Mouse (Mus musculus) lung, adult 10 weeks (tissue): ENCODE data around the gene Dbndd2. TPM values are rescaled to one million over a fixed set of nuclear protein-coding genes. Genes with fewer than 3 reads are reported as not detected.

Experiments
- polyA plus RNA-seq: library from polyadenylated mRNA; stranded (reverse); fragments of 350-450 nt; fragmentation: Illumina TruSeq; extraction: RNeasy Lipid Tissue Mini Kit (QIAGEN cat#74804); gene quantifications from one replicate; pipeline ENCODE4 v1.2.3, GENCODE M21; 2014; ENCODE audit warnings: low read depth, low replicate concordance; ENCODE audit not compliant: insufficient read depth

The Dbndd2 gene
- polyA plus RNA-seq: 69.5 TPM

DNA sequence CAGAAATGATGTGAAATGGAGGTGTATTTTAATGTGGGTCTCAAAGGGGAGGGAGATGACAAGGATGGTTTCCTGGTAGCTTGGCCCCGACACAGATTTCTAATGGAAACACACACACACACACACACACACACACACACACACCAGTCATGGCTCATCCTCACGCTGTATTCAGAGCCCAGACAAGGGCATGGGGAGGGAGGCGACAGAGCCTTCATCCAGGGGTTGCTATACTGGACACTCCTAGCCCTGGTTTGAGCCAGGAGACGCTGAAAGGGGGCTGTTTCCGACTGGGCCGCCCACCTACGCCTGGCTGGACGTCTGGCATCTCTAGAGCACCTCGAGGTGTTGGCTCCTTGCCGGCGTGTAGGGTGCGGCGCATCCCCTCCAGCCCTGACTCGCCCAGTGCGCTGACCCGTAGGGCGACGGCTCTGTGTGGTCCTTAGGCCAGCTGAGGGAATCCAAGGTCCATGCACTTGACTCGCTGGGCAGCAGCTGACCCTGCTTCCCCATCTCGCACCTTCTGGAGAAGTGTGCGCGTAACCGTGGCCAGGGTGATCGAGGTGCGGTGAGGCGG is at the start of gene Dbndd2:
Dbndd2 (plus strand) TSS at position 426 of the 577 bp plus-strand sequence.

DNA sequence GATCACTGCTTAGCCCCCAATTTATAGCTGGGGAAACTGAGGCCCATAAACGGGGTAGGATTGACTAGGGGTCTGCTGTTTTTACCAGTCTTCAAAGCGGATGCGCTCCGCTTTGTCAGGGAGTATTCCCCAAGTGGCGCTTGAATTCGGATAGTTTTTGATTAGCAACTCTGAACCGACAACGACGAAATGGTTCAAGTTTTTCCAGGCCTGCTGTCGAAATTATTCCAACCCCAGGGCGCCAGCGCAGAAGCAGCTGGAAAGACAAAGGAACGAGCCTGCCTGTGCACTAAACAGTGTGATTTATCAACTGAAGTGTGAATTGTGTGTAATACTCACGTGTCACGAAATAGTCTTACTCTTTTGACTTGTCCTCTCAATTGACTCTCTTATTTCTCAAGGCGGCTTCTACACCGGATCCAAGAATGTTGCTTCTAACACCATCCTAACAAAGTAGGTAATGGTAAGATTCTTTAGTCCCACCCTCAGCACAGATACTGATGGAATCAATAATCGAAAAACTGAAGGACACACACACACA is 42.4 kb upstream of the Dbndd2 start, which contains the start of gene Sdc4:
Sdc4 (minus strand) TSS at position 428 of the 541 bp plus-strand sequence.

DNA sequence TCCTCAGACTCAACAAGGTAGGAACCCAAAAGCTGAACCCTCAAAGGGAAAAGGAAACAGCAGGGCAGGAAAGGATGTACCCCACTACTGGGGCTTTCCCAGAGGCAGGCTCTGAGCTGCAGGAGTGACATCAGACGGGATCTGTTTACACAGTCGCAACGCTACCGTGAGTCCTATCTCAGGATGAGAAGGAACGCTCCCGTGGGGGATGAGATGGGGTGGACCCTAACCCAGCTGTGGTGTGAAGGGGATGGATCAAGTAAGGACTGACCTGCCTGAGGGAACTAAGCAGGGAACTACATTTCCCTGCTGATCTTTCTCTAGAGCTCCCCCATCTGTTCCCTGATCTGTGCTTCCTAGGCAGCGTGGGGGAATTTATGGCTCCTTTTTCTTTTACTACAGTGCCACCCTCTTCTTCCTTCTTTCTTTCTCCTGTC is 29.0 kb upstream of the Dbndd2 start, which contains the start of gene Sys1:
Sys1 (plus strand) TSS at position 101 of the 437 bp plus-strand sequence.

DNA sequence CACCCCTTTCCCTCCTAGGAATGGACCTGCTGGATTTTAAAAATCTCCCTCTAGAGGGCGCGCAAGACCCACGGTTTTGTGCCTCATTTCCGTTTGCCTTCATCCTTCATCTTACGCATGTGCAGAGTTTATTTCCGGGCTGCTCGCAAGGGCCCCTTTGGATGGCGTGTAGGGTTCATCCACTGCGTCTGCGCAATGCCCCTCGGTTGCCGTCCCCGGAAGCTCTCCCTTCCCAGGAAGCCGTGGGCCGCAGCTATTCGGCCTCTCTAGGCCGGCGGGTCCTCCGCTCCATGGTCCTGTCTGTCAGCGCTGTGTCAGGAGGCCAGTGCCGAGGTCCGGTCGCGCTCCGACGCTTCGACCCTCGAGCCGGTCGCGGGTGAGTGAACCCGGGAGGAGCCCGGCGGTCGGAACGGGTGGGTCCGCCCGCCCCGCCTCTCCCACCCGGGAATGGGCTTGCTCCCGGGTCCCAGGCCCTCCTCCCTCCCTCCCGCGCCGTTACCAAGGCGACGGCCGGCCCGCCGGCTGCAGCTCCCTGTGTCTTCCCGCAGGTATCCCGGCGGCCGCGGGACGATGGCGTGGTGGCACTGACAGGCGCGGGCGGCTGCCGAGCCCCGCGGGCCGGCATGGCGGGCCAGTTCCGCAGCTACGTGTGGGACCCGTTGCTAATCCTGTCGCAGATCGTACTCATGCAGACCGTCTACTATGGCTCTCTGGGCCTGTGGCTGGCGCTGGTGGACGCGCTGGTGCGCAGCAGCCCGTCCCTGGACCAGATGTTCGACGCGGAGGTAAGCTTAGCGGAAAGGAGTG is 25.0 kb upstream of the Dbndd2 start, which contains the start of gene Gm20458:
Gm20458 (plus strand) TSS at position 223 of the 807 bp plus-strand sequence.

DNA sequence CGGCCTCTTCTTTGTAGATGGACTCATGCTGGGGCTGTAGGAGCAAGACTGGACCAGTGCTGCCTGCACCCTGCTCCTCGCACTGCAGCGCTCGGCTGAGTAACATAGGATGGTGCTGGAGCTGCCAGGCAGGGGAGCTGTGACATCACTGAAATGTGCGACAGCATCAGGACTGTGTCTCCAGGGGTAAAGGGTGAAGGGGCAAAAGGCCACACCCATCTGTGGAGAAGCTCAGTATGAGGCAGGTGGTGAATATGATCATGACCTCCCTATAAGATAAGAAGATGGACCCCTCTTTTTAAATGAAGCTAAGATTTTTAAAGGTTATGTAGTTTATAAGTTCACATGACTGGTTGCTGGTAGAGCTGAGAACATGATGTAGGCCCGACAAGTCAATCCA is 12.3 kb upstream of the Dbndd2 start, which contains the start of gene Trp53tg5:
Trp53tg5 (minus strand) TSS at position 101 of the 400 bp plus-strand sequence.

DNA sequence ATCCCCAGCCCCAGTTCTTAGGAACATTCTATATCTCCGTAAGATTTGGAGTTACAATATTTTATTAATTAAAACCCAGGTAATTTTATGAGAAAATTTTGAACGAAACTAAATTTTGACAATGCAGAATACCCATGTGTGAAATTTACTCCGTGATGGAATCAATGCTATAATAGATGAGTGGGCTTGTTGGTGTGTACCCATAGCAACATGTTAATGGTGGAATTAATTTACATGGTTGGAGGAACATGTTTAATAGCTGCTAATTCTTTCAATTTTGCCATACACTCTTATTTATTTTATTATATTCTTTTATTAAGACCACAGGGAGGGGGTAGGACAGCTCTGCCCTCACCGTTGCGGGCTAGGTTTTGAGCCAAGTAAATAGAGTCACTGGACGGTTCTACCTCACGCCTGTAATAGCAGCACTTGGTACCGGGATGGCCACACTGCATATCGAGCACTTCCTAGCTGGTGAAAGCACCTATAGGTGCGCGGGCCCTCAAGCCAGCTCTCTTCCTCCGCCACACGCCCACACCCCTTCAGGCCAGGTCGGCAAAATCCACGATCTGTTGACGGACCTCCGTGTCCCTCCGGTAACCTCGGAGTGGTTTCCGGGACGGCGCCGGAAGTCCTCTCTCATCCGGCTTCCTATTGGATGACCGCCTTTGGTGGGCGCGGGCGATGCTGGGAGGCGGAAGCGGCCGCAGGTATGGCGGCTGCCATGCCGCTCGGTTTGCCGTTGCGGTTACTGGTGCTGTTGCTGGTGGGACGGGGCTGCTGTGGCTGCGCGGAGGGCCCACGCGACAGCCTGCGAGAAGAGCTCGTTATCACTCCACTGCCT is 11.2 kb downstream of the Dbndd2 start, which contains the start of gene Pigt:
Pigt (plus strand) TSS at position 674 of the 844 bp plus-strand sequence.

Other genes with a start within 250 kb of the Dbndd2 start
- gene Svs2, start 247.6 kb upstream of the Dbndd2 start, polyA plus RNA-seq: not detected
- not detected for gene Svs3b, start 229.5 kb upstream of the Dbndd2 start, polyA plus RNA-seq
- not detected for gene Svs4, start 207.6 kb upstream of the Dbndd2 start, polyA plus RNA-seq
- gene Svs3a, start 196.8 kb upstream of the Dbndd2 start, polyA plus RNA-seq: not detected
- not detected for gene Svs6, start 169.4 kb upstream of the Dbndd2 start, polyA plus RNA-seq
- not detected for gene Svs5, start 153.4 kb upstream of the Dbndd2 start, polyA plus RNA-seq
- 98.1 TPM for gene Slpi, start 97.0 kb upstream of the Dbndd2 start, polyA plus RNA-seq
- 10.2 TPM for gene Rbpjl, start 83.0 kb upstream of the Dbndd2 start, polyA plus RNA-seq
- 22.9 TPM for gene Matn4, start 80.9 kb upstream of the Dbndd2 start, polyA plus RNA-seq
- gene Sdc4, start 42.2 kb upstream of the Dbndd2 start, polyA plus RNA-seq: 109 TPM
- gene Sys1, start 29.1 kb upstream of the Dbndd2 start, polyA plus RNA-seq: 37.0 TPM
- gene Gm20458, start 25.1 kb upstream of the Dbndd2 start, polyA plus RNA-seq: not detected
- not detected for gene Trp53tg5, start 12.4 kb upstream of the Dbndd2 start, polyA plus RNA-seq
- 34.2 TPM for gene Pigt, start 11.4 kb downstream of the Dbndd2 start, polyA plus RNA-seq
- gene Wfdc2, start 76.3 kb downstream of the Dbndd2 start, polyA plus RNA-seq: 2,326 TPM
- gene Spint3, start 87.4 kb downstream of the Dbndd2 start, polyA plus RNA-seq: not detected
- 4.4 TPM for gene Wfdc6a, start 99.3 kb downstream of the Dbndd2 start, polyA plus RNA-seq
- gene Eppin, start 107.5 kb downstream of the Dbndd2 start, polyA plus RNA-seq: not detected
- gene Wfdc6b, start 127.4 kb downstream of the Dbndd2 start, polyA plus RNA-seq: 3.0 TPM
- 1.2 TPM for gene Wfdc8, start 127.5 kb downstream of the Dbndd2 start, polyA plus RNA-seq
- 0.95 TPM for gene Wfdc16, start 152.7 kb downstream of the Dbndd2 start, polyA plus RNA-seq
- 3.9 TPM for gene Wfdc10, start 169.9 kb downstream of the Dbndd2 start, polyA plus RNA-seq
- gene Wfdc9, start 170.5 kb downstream of the Dbndd2 start, polyA plus RNA-seq: not detected
- not detected for gene Wfdc11, start 188.0 kb downstream of the Dbndd2 start, polyA plus RNA-seq
- 1.2 TPM for gene Wfdc13, start 199.0 kb downstream of the Dbndd2 start, polyA plus RNA-seq
- not detected for gene Spint4, start 212.4 kb downstream of the Dbndd2 start, polyA plus RNA-seq
- gene Spint5, start 229.2 kb downstream of the Dbndd2 start, polyA plus RNA-seq: not detected